Mouse (Mus musculus) G1E (cell line): ENCODE measurements around the gene Arhgap42. TPM values are rescaled to one million over a fixed set of nuclear protein-coding genes. Genes with fewer than 3 reads are reported as not detected.

Experiments used
- ATAC-seq: 2 replicates; pipeline ENCODE4 v1.8.0; 2016; ENCODE audit warnings: mild to moderate bottlenecking; ENCODE audit not compliant: insufficient number of reproducible peaks, poor library complexity, low FRiP score, severe bottlenecking; ENCODE audit errors: extremely low read depth
- DNase-seq: peaks from one replicate; pipeline ENCODE4 v3.0.0; 2012; ENCODE audit warnings: low spot score
- H3K27me3 ChIP-seq: 2 replicates; pipeline ENCODE4 v1.6.1; 2012; ENCODE audit warnings: mild to moderate bottlenecking, low read length, inconsistent platforms; ENCODE audit not compliant: insufficient read depth
- H3K36me3 ChIP-seq: replicated peaks from 2 replicates; pipeline ENCODE3; 2012; ENCODE audit warnings: mild to moderate bottlenecking, inconsistent platforms
- H3K4me1 ChIP-seq: 2 replicates; pipeline ENCODE4 v1.6.1; 2012; ENCODE audit warnings: low read depth, low read length, inconsistent platforms, mixed read lengths; ENCODE audit not compliant: insufficient read depth
- H3K4me3 ChIP-seq: 2 replicates; pipeline ENCODE4 v1.5.1; 2012; ENCODE audit warnings: low read depth, mild to moderate bottlenecking, inconsistent platforms, low read length, moderate library complexity, mixed read lengths
- H3K9me3 ChIP-seq: replicated peaks from 2 replicates; pipeline ENCODE4 v1.6.1; 2012; ENCODE audit warnings: inconsistent platforms
- CTCF ChIP-seq: IDR thresholded peaks from 2 replicates; pipeline ENCODE4 v1.5.1; 2012; ENCODE audit warnings: low read depth, low read length, inconsistent platforms, mixed read lengths
- GATA1 ChIP-seq: IDR thresholded peaks from 2 replicates; pipeline ENCODE4 v1.6.1; 2012; ENCODE audit warnings: borderline replicate concordance, low read length, inconsistent platforms, mixed read lengths
- GATA2 ChIP-seq: IDR thresholded peaks from 2 replicates; pipeline ENCODE4 v1.6.1; 2012; ENCODE audit warnings: low read depth, low read length, inconsistent platforms, borderline replicate concordance
- POLR2AphosphoS5 ChIP-seq: IDR thresholded peaks from 2 replicates; pipeline ENCODE4 v1.6.1; 2012; ENCODE audit warnings: low read depth, low read length, inconsistent platforms; ENCODE audit not compliant: insufficient replicate concordance
- TAL1 ChIP-seq: conservative IDR thresholded peaks from 2 replicates; pipeline ENCODE4 v1.6.1; 2012; ENCODE audit warnings: low read depth, low read length, inconsistent platforms, mixed read lengths
- polyA plus RNA-seq: library from polyadenylated mRNA; stranded (reverse); fragments of >175 nt; gene quantifications from 2 replicates; pipeline ENCODE4 v1.2.3, GENCODE M21; 2012
- total RNA-seq, 2 experiments: library from RNA; stranded (forward) in 1 of 2; stranded (reverse) in 1 of 2; fragments of 200-1000 nt in 1 of 2; fragments of >200 nt in 1 of 2; fragmentation: Nextera tagmentation in 1 of 2; gene quantifications; 2 replicates each; pipeline ENCODE4 v1.2.3; 2014 to 2017

Arhgap42 gene
- total and polyA plus RNA-seq, 3 experiments = 0.22 TPM; not detected in 2

GRCm38 (mm10) chr9:9096761-9097160 is 142.1 kb downstream of the Arhgap42 start:
- no peak for ATAC-seq
- DNase-seq = no peak
- H3K27me3 ChIP-seq = no peaks in the 10 kb centered on the region
- H3K4me1 ChIP-seq = no peaks in the 10 kb centered on the region
- H3K4me3 ChIP-seq = no peak overlapping the region
- no peaks in the 10 kb centered on the region for H3K36me3 ChIP-seq
- no peaks in the 10 kb centered on the region for H3K9me3 ChIP-seq
- TF ChIP-seq GATA2 (no peak), POLR2AphosphoS5 (no peak), CTCF (no peak), TAL1 (no peak), GATA1 (no peak)

GRCm38 (mm10) chr9:9093096-9093495 is 145.8 kb downstream of the Arhgap42 start:
- Histone ChIP-seq H3K4me1 (no peaks in the 10 kb centered on the region), H3K4me3 (no peak overlapping the region), H3K27me3 (no peaks in the 10 kb centered on the region), H3K36me3 (no peaks in the 10 kb centered on the region), H3K9me3 (no peaks in the 10 kb centered on the region)
- no peak for ATAC-seq
- DNase-seq = no peak
- no peak for TF ChIP-seq POLR2AphosphoS5

- no peaks in the 10 kb centered on the region for H3K36me3 ChIP-seq
- H3K27me3 ChIP-seq = no peaks in the 10 kb centered on the region
- H3K4me3 ChIP-seq = no peak overlapping the region
- ATAC-seq (no peak), DNase-seq (no peak)
- H3K4me1 ChIP-seq = no peaks in the 10 kb centered on the region
- no peaks in the 10 kb centered on the region for H3K9me3 ChIP-seq
- TF ChIP-seq CTCF = no peak
- TF ChIP-seq GATA1 = no peak
- TF ChIP-seq POLR2AphosphoS5 = no peak
- no peak for TF ChIP-seq GATA2
- TF ChIP-seq TAL1 = no peak
These were observed 155.5 kb downstream of the Arhgap42 start for GRCm38 (mm10) chr9:9083441-9083840.

- Histone ChIP-seq H3K36me3 (no peaks in the 10 kb centered on the region), H3K4me1 (no peaks in the 10 kb centered on the region), H3K9me3 (no peaks in the 10 kb centered on the region), H3K4me3 (no peak overlapping the region), H3K27me3 (no peaks in the 10 kb centered on the region)
- DNase-seq (no peak), ATAC-seq (no peak)
- TF ChIP-seq POLR2AphosphoS5 (no peak), TAL1 (no peak), CTCF (no peak), GATA2 (no peak), GATA1 (no peak)
These were observed 186.0 kb downstream of the Arhgap42 start for GRCm38 (mm10) chr9:9052920-9053319.

GRCm38 (mm10) chr9:9051184-9051583 is 187.7 kb downstream of the Arhgap42 start:
- DNase-seq (no peak), ATAC-seq (no peak)
- no peaks in the 10 kb centered on the region for H3K4me1 ChIP-seq
- no peaks in the 10 kb centered on the region for H3K36me3 ChIP-seq
- no peaks in the 10 kb centered on the region for H3K9me3 ChIP-seq
- TF ChIP-seq GATA2 = no peak
- TF ChIP-seq POLR2AphosphoS5 = no peak
- TF ChIP-seq CTCF = no peak
- TF ChIP-seq TAL1 = no peak
- TF ChIP-seq GATA1 = no peak
- H3K27me3 ChIP-seq = no peaks in the 10 kb centered on the region
- no peak overlapping the region for H3K4me3 ChIP-seq

GRCm38 (mm10) chr9:9049202-9049601 is 189.7 kb downstream of the Arhgap42 start:
- no peaks in the 10 kb centered on the region for H3K27me3 ChIP-seq
- no peak overlapping the region for H3K4me3 ChIP-seq
- TF ChIP-seq GATA2 (no peak), TAL1 (no peak), CTCF (no peak), GATA1 (no peak), POLR2AphosphoS5 (no peak)
- H3K9me3 ChIP-seq = no peaks in the 10 kb centered on the region
- ATAC-seq (no peak), DNase-seq (no peak)
- H3K4me1 ChIP-seq = no peaks in the 10 kb centered on the region
- H3K36me3 ChIP-seq = no peaks in the 10 kb centered on the region

- no peaks in the 10 kb centered on the region for H3K27me3 ChIP-seq
- no peak overlapping the region for H3K4me3 ChIP-seq
- H3K9me3 ChIP-seq = no peaks in the 10 kb centered on the region
- DNase-seq (no peak), ATAC-seq (no peak)
- H3K36me3 ChIP-seq = no peaks in the 10 kb centered on the region
- H3K4me1 ChIP-seq = no peaks in the 10 kb centered on the region
- TF ChIP-seq GATA1 (no peak), GATA2 (no peak), POLR2AphosphoS5 (no peak), CTCF (no peak), TAL1 (no peak)
These were observed 197.9 kb downstream of the Arhgap42 start for GRCm38 (mm10) chr9:9041009-9041408.
